Mouse (Mus musculus): Measurements from ENCODE around the gene Ctnnb1.

DNA sequence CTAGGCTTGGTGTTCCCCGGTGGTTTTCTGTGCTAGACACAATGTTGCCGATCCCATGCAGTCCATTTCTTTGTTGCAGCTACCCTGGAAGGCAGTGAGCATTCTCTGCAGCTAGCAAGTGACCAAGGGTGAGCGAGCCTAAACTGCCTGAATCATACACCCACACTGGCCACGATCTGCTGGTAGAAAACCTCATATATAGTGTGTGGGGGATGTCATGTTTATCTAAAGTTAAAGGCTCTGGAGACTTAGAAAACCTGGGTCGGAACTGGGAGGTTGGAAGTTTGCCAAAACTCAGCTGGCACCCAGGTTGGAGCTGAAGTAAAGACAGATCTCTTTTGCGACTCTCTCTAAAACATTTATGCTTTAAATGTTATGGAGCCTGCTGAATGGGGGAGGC is 10.4 kb upstream of the Ctnnb1 start:
- TF ChIP-seq CTCF (IDR thresholded peaks at IDR 0.05; ENCODE audit: low read depth): no peak
- no peak for TF ChIP-seq EP300 (IDR thresholded peaks at IDR 0.05; ENCODE audit: low read depth)

Measured in heart, postnatal 0 days (tissue).